Mouse (Mus musculus) thymus, postnatal 36 days (tissue): Measurements from ENCODE around the gene 2510009E07Rik.
"Not testable (repeated sequence)": the region's sequence is repeated elsewhere in the genome, so short reads cannot be mapped to it uniquely, and the experiment has no call there.

ENCODE experiments used
- DNase-seq, 2 experiments: peaks; one replicate each; pipeline ENCODE4 v3.0.0; 2022; ENCODE audit warnings: mixed read lengths in 2 of 2

The 2510009E07Rik gene

DNA sequence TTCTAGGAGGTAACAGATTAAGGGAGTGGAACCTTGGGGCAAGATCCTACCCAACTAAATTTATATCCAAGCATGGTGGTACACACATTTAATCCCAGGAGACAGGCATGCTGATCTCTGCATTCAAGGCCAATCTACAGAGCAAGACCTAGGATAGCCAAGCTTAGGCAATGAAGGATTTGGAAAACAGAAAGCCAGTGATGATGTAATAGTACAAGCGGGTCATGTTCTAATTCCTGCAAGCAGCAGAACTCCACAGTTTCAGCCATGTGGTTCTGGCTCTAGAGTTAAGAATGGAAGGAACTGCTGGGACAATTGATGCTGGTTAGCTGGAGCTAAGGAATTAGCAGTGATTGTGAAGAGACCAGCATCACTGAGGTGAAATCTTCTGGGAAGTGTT is 20.8 kb downstream of the 2510009E07Rik start:
- not testable (repeated sequence) for DNase-seq

DNA sequence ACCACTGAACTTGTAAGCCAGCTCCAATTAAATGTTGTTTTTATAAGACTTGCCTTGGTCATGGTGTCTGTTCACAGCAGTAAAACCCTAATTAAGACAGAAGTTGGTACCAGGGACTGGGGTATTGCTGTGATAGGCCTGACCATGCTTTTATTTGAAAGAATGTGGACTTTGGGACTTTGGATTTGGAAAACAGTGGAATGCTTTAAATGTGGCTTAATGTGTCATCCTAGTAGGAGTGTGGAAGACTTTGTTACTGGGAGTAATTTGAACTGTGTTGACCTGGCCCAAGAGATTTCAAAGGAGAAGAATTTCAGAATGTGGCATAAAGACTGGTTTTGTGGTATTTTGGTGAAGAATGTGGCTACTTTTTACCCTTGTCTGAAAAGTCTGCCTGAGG is 21.4 kb downstream of the 2510009E07Rik start:
- not testable (repeated sequence) for DNase-seq

DNA sequence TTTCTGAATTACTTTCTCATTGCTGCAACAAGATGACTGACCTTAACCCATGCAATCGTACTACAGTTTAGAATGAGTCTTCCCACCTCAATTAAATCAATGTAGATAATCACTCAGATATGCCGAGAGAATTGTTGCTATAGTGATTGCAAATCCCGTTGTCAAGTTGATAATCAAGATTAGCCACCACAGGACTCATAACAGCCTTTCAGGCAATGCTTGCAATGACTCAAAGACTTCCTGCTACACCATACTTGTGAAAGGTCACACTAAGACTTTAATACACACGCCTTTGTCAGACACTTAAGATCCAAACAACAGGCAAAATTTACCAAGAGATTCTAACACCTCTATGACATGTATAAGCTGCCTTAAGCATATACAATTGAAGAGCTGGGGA is 22.6 kb downstream of the 2510009E07Rik start:
- no peak for DNase-seq

DNA sequence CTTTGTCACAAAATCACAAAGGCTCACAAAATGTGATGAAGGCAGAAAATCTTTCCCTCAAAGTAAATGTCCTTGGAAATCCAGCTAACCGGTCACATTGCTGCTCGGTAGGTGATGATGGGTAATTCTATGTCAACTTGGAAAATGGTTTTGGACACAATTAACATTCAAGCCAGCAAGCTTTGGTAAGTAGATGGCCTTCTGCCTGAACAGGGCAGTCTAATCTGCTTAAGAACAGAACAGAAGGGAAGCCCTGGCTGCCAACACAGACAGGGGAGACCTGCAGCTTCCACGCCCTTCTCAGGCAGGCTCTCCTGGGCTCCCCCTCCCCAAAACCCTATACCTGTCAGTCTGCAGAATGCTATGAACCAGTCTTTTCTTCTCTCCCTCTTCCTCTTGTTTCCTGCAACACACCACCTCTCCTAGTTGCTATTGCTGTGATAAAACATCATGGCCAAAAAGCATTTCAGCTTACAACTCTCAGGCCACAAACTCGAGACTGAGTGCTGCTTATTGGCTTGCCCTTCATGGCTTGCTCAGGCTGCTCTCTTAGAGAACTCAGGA is 29.0 kb downstream of the 2510009E07Rik start:
- no peak for DNase-seq

DNA sequence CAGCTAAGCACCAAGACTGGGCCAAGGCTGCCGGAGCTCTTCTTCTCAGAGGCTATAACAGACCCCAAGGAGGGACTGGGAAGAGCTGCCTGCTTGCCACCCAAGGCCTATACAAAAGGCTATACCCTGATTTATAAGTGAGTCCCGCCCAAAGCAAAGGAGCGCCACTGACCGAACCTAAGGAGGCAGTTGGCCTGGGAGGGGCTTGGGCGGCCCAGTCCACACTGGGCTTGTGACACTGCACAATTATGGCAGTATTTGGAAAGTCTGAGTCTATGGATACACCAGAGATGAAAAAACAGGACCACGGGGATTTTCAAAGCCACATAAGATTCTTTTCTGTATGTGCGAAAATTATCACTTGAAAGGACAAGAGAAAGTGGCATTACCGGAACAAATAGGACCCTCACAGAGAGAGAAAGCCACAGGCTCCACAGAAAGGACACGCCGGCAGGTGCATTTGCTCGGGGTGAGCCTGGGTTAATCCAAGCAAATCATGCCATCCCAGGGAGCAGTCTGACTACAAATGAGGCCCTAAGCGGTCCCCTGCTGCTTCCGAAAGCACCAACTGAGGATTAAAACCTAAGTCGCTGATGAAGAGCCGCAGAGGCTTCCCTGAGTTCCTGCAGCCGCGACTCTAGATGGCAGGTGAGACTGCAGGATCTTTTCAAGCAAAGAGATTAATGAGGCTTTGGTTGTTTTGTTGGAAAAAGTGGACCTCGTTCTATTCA is 29.7 kb downstream of the 2510009E07Rik start:
- no peak for DNase-seq

DNA sequence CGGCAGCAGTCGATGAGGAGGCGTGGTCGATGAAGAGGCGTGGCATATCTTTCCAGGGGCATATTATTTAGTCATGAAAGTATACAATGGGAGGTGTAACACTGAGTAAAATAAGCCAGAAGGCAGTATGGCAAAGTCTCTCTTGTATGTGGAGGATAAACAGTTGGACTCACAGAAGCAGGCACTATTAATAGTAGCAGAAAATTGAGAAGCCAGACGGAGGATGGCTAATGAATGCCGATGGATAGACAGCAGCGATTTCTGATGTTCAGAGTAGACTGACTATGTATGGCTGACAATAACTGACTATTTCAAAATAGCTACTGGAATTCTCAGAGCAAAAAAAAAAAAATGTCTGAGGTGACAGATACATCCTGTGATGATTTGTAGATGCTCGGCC is 38.5 kb downstream of the 2510009E07Rik start:
- DNase-seq, result no peak

DNA sequence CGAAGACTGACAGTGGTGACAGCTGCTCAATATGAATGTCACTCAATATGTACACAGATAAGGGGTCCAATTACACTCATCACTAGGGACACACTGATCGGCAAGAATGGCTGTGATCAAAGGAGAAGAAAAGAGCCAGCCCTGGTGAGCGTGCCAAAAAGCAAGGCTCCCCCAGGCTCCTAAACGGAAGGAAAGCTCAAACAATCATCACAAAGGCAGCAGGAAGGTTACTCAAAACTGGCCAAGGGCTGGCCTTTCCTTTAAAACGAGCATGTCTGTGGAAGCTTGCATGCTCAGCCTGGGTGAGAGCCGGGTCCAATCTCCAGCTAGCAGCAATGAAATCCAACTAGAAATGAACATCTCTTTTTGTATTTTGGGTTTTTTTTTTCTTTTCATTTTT is 39.2 kb downstream of the 2510009E07Rik start:
- no peak for DNase-seq

DNA sequence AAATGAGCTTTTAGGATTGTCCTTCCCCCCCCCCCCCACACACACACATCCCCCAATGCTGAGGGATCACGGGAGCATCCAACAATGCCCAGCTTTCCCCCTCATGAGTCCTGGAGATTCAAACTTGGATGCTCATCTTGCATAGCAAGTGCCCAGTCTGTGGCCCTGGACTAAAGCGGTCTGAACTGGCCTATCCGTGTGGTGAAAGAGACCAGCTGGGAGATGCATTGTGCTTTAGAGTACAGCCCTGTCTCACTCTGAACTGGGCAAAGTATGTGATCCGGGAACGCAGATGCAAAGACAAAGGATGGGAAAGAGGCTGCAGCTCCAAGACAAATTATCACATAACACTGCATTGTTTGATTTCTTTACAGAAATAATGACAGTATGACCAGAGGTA is 40.1 kb downstream of the 2510009E07Rik start:
- no peak for DNase-seq

DNA sequence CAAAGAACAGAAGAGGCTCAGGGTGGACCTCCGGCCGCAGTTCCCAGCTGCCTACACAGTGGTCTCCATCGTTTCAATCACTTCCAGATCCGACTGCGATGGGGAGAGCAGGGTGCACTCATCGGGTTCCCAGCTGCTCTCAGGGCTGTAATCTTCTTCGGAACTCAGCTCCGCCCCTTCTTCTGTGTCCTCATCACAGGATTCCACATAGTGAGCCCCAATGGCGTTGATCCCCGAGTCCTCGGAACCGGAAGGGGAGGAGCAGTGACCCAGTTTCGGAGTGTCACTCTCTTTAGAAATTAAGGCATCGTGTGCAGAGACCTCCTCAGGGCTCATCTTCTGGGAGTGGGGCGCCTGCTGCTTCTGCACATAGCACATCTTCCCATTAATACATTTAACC is 41.3 kb downstream of the 2510009E07Rik start:
- no peak for DNase-seq

DNA sequence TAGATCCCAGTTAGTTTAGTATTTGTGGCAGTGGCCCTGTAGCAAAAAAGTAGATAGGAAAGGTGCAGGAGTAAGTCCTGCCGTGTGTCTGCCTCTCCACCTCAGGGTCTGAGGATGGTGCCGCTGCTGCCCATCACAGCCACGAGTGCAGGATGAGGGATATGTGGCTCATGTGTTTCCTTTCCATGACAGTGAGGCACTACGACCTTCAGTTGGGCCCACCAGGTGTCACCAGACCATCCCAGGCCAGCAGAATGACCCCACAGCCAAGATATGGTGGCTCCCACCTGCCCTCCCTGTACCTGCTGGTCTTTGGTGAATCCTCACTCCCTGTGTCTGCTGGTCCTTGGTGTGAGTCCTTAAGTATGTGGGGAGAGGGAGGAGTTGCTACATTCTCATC is 43.3 kb downstream of the 2510009E07Rik start:
- no peak for DNase-seq

DNA sequence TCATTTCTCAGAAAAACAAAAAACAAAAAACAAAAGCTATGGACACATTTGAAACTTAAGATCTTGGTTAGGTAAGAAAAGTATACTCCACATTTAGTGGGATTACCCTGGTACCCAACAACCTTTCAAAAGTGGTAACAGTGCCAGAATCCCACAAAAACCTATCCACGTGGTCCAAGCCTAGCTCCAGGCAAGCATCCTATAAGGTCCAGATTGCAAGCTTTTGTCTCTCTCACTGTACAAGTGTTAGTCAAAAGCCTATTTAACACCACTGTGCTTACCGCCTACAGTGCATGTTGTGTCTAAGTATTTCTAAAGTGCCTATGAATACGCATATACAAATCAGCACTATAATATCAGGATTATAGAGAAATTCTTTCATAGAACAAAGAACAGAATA is 44.2 kb downstream of the 2510009E07Rik start:
- no peak for DNase-seq

DNA sequence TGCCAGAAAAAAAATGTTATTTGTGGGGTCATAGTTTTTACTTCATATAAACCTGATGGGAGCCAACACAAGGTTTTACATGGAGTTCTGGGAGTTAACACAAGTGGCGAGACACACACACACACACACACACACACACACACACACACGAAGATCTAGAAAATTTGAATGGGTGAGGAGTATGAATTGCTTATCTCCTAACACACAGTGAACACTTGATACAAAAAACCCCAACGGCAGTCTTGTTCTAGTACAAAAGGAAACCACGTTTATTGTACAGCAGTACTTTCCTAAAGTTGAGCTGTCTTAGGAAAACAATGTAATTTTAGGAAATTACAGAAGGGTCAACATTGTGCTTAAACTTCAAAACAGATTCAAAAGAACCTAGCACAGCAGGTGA is 45.7 kb downstream of the 2510009E07Rik start:
- DNase-seq, result no peak

DNA sequence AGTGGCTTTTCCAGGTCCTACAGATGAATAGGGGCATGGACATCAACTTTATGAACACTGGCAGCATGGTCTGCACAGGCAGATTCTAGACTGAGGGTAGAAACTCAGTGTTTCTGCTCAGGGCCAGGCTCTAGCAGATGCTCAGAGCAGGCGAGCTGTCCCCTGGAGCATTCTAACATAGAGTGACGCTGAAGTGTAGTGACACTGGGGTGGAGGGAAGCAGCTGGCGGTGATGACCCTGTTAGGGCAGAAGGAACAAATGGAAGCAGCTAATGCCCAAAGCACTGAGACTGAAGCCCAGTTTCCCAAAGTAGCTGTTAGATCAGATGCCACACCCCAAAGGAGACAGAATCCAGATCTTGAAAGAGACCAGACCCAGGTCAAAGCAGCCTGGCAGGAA is 48.0 kb downstream of the 2510009E07Rik start:
- no peak for DNase-seq

DNA sequence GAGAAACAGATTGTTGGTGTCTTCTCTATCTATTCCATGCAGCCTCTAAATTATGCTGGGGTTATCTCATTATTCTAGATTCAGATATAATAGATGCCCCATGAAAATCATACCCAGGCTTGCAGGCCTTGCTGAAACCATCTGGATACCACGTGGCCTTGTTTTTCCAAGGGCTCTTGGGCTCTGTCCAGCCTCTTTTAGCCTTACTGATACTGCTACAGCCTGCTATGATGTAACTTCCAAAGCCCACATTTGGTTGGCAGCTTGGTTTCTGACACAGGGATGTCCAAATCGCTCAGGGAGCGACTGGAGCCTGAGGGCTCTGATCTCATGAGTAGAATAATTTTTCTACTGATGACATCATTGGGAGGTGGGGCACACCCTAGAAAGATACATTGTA is 48.5 kb downstream of the 2510009E07Rik start:
- DNase-seq, result no peak

DNA sequence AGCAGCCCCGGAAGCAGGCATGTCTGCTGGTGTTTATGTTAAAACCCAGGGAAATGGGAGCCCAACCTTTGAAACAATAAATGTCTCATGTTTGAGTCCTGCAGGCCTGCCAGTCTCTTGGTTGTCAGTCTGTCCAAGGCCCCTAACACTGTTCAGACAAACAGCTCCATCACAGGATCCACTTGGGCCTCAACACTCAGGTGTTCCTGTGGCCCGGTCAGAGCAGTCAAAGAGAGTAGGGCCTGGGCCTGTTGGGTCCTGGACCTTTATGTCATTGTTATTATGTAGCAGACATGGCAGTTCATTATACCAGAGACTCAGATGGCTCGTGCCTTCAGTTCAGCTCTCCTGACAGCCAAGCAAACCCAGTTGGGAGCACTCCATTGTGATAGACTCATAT is 49.9 kb downstream of the 2510009E07Rik start:
- DNase-seq, result no peak

DNA sequence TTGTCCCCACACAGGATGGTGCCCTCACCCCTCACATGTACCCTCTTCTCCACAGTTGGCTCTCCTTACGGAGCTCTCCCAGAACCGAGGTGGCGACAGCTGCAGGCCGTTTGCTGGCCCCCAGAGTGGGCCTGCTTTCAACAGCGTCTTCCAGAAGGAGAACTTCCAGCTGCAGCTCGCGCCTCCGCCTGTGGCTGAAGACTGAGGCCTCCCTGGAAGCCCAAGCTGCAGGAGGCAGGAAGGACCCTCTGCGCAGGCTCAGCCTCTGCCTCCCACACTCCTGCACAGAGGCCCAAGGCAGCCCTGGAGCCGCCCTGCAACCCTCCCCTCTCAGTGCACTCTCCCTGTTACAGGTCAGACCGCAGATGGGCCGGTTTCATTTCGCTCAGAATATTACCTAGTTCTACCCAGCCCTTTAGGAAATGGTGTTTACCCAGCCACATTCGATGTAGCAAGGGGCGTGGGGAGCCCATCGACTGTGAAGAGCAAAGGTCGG is 50.4 kb downstream of the 2510009E07Rik start:
- peak; percentile 9 to 22 for DNase-seq

DNA sequence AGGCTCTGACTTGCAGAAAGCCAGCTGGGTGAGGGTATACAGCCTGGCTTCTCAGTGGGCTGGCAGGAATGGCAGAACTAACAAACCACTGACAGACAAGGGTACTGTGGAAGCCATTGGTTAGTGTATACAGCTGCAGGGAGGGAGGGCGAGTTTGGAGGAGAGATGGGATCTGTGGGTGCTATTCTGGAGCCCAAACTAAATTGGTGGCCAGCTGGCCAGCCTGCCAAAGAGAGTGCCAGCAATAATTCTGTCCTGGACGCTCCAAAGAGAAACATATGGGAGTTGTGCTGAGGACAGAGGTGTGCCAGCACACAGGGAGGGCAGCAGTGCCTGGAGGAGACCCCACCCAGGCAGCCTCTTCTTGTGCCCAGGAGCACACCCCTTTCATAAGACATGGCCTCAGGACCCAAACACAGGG is 50.8 kb downstream of the 2510009E07Rik start:
- no peak for DNase-seq

DNA sequence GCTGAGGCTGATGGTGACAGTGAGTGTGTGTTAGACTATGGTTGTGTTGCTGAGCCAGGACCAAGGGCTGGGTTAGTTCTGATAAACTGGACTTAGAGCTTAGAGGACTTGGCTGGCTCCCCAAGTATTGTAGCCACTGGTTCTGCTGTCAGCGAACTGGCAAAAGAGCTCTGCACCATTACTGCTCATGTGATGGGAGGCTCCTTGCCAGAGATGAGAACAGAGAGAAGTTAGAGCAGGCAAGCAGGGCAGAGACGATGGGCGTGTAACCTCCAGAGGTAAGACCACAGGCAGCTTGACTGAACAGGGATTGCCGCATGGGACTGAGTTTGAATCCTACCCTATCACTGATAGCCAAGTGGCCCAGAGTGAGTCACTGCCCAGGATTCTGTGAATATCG is 51.6 kb downstream of the 2510009E07Rik start:
- no peak for DNase-seq

DNA sequence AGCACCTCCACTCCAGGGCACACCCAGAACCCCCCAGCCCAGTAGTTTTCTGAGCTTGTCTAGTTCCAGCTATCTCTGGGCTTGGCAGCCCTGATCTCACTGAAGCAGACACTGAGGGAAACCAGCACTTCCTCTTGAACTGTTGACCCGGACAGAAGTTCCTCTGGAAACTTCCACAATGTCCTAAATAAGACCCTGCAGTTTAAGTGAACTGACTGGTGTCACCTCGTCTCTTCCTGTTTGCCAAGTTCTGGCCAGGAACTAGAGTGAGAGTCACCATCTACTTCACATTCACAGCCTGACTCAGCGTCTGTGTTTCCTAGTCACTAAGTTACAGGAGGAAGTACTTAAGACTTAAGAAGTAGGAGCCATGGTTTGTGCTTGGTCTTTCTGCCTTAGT is 52.5 kb downstream of the 2510009E07Rik start:
- DNase-seq, result no peak

DNA sequence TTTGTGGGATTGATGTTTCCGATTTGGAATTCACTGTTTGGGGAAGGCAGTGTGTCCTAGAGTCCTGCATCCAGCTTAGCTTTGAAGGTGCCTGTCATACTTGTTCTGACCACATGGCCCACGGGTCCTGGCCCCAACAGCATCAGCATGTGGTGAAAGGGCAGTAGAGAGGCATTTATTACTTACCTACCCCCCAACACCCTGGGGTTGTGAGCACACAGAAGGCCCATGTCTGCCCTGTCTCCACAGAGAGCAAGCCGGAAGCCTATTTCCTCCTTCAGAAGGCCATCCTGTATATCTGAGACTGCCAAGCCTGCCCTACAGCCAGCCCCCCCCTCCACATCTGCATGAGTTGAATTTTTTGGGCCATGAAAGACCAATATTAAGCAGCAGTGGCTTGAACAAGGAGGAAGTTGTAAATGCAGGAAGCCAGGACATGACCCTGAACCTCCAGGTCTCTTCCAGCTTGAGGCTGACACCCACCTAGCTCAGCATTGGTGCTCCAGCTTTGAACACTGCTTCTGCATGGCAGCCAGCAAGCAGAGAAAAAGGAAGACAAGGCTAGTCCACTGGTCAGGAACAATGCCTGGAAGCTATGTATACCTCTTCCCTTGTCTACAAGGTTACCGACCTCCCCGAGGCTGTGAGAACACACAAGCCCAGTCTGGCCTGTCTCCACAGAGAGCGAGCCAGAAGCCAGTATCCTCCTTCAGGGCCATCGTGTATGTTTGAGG is 53.5 kb downstream of the 2510009E07Rik start:
- no peak for DNase-seq

DNA sequence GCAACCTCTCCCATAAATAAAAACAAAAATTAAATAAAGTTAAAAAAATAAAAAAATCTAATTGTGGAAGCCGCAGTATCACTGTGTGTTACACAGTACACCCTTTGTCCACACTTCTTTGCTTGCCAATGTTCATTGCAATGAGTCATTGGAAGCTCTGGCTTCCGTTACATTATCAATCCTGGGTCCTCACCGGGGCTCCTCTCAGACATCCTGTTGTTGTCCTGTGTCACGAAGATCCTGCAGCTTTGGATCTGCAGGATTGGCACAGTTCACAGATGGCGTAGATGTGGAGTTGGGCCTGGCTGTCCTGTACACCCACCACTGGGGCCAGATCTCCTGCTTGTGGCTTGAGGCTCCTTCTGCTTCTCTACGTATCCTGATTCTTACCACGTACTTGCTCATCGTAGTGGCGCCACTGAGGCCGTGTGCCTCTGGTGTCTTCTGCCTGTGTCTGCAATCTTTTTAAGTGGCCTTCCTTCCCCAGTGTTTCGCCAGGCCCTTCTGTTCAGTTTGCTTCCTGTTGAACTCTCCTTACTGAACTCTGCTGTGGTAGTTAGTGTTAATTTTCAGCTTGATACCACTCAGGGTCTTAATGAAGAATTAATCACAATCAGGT is 57.2 kb downstream of the 2510009E07Rik start:
- DNase-seq, result no peak

DNA sequence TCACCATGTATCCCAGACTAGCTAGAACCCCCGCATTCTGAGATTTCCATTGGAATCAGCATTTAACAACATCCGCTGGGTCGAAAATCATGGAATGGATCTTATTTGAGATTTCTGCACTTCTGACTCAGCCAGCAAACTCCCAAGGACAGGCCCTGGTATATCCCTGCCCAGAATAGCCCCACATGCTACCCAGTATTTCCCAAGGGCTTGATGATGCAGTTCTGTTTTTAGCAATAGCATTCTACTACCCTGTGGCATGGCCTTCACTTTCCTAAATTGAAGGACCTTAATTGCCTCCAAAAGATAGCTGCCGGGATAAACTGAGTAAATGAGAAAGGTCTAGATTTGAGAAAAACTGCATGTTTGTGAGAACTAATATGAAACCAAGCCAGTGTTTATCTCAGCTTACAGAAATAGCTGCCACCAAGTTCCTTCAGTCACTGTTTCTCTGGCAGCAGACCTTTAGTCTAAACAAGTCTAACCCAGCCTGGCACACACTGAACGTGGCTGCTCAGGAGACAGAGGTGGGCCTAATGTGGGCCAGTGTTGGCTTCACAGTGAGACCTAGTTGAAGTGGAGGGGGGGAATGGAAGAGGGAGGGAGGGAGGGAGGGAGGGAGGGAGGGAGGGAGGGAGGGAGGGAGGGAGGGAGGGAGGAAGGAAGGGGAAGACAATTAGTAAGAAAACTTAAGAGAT is 58.2 kb downstream of the 2510009E07Rik start:
- DNase-seq, result no peak

DNA sequence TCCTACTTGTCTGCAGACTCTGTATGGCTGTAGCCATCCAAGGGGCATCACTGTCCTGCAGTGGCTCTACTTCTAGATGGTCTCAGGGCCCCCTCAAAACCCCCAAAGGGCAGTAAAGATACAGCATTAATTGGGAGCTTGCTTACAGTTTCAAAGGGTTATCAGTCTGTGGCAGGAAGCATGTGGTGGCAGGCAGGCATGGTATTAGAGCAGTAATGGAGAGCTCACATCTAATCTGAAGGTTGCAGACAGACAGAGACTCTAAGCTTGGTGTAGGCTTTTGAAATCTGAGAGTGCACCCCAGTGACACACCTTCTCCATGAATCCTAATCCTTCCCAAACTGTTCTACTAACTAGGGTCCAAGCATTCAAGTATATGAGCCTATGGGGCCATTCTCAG is 60.0 kb downstream of the 2510009E07Rik start:
- DNase-seq, result no peak
